Mouse (Mus musculus) ES-E14 (cell line): ENCODE results near the gene Chrne. TPM values are rescaled to one million over a fixed set of nuclear protein-coding genes. Genes with fewer than 3 reads are reported as not detected.

Experiments
- DNase-seq: peaks from one replicate; pipeline ENCODE4 v3.0.0-alpha.2; 2013; ENCODE audit warnings: low read depth, low spot score
- H3K27ac ChIP-seq: 2 replicates; pipeline ENCODE4 v1.5.1; 2012; ENCODE audit warnings: low read depth, mild to moderate bottlenecking, low read length, moderate library complexity, mixed read lengths; ENCODE audit not compliant: poor library complexity, insufficient read depth, severe bottlenecking
- H3K36me3 ChIP-seq: 2 replicates; pipeline ENCODE4 v1.6.1; 2012; ENCODE audit warnings: mild to moderate bottlenecking, low read length, moderate library complexity, mixed read lengths; ENCODE audit not compliant: control insufficient read depth, poor library complexity, insufficient read depth, severe bottlenecking
- H3K4me1 ChIP-seq, 2 experiments: fragments of 150-350 bp in 1 of 2; sonication (generic) in 1 of 2; 2 replicates each; pipeline ENCODE4 v1.6.1; 2012; ENCODE audit warnings: low read length in 2 of 2, mild to moderate bottlenecking in 1 of 2, mixed read lengths in 1 of 2; ENCODE audit not compliant: control insufficient read depth in 2 of 2, insufficient read depth in 2 of 2, poor library complexity in 1 of 2
- H3K4me3 ChIP-seq, 2 experiments: fragments of 150-350 bp in 1 of 2; sonication (generic) in 1 of 2; 2 replicates each; pipeline ENCODE4 v1.5.1; 2012; ENCODE audit warnings: low read length in 2 of 2, low read depth in 1 of 2, mild to moderate bottlenecking in 1 of 2, mixed read lengths in 1 of 2; ENCODE audit not compliant: insufficient read depth in 1 of 2, poor library complexity in 1 of 2, severe bottlenecking in 1 of 2
- H3K9ac ChIP-seq: 2 replicates; pipeline ENCODE4 v1.6.1; 2012; ENCODE audit warnings: low read depth, mild to moderate bottlenecking, low read length, mixed read lengths; ENCODE audit not compliant: poor library complexity, insufficient read depth, severe bottlenecking
- H3K9me3 ChIP-seq: fragments of 150-350 bp; sonication (generic); 2 replicates; pipeline ENCODE4 v1.6.1; 2012; ENCODE audit warnings: low read depth, mild to moderate bottlenecking, low read length; ENCODE audit not compliant: control insufficient read depth, insufficient read depth
- CHD2 ChIP-seq: IDR thresholded peaks from 2 replicates; pipeline ENCODE4 v1.6.1; 2014; ENCODE audit warnings: mild to moderate bottlenecking, low read depth, low read length, inconsistent platforms
- HCFC1 ChIP-seq: IDR thresholded peaks from 2 replicates; pipeline ENCODE4 v1.6.1; 2012; ENCODE audit warnings: low read length, inconsistent platforms, borderline replicate concordance; ENCODE audit not compliant: insufficient read depth
- MAFK ChIP-seq: IDR thresholded peaks from 2 replicates; pipeline ENCODE4 v1.6.1; 2014; ENCODE audit warnings: mild to moderate bottlenecking, low read depth, low read length, inconsistent platforms; ENCODE audit not compliant: insufficient read depth
- ZC3H11A ChIP-seq: IDR thresholded peaks from 2 replicates; pipeline ENCODE4 v1.6.1; 2012; ENCODE audit warnings: low read depth, mild to moderate bottlenecking, inconsistent platforms, low read length, borderline replicate concordance
- ZNF384 ChIP-seq: IDR thresholded peaks from 2 replicates; pipeline ENCODE4 v1.6.1; 2012; ENCODE audit warnings: low read depth, low read length, inconsistent platforms
- in situ Hi-C, 2 experiments: fragments of 600-800 bp; cut with MboI; formaldehyde crosslinking; loops; one replicate each; pipeline ENCODE4 v1.15.1; 2025; ENCODE audit warnings: low sequenced_read_pairs in 2 of 2, inconsistent platforms in 1 of 2; ENCODE audit not compliant: unreplicated experiment in 2 of 2
- total RNA-seq: library from RNA; depleted of rRNA; stranded (reverse); fragments of 300-350 nt; gene quantifications from 2 replicates; pipeline ENCODE4 v1.2.3, GENCODE M21; 2012

The Chrne gene
- total RNA-seq, 1 experiment, result not detected

GRCm38 (mm10) chr11:70591733-70592132 is 27.3 kb downstream of the Chrne start:
- in situ Hi-C loops, result no loop called here
- H3K4me3 ChIP-seq, result no peak overlapping the region

GRCm38 (mm10) chr11:70586954-70587353 is 32.1 kb downstream of the Chrne start:
- Histone ChIP-seq H3K27ac (no peak overlapping the region), H3K9me3 (no peaks in the 10 kb centered on the region), H3K4me3 (no peak overlapping the region), H3K36me3 (no peaks in the 10 kb centered on the region), H3K9ac (no peak overlapping the region), H3K4me1 (peaks cover 0 to 5% of the 10 kb centered on the region in 2 experiments; a peak in 1 of 4 replicates)
- no peak for TF ChIP-seq CHD2
- no peak for DNase-seq
- in situ Hi-C loops, result no loop called here

More at GRCm38 (mm10) chr11:70591733-70592132, 27.3 kb downstream of the Chrne start:
- H3K27ac ChIP-seq, result no peak overlapping the region
- no peak overlapping the region for H3K9ac ChIP-seq
- no peak for TF ChIP-seq ZC3H11A
- no peak for DNase-seq
- no peaks in the 10 kb centered on the region for H3K36me3 ChIP-seq
- peaks cover 0 to 2% of the 10 kb centered on the region in 2 experiments; a peak in 1 of 4 replicates for H3K4me1 ChIP-seq
- H3K9me3 ChIP-seq, result no peaks in the 10 kb centered on the region

GRCm38 (mm10) chr11:70586261-70586660 is 32.8 kb downstream of the Chrne start:
- Histone ChIP-seq H3K27ac (no peak overlapping the region), H3K9me3 (no peaks in the 10 kb centered on the region), H3K4me3 (no peak overlapping the region), H3K4me1 (peaks cover 0 to 5% of the 10 kb centered on the region in 2 experiments; a peak in 1 of 4 replicates), H3K9ac (no peak overlapping the region), H3K36me3 (no peaks in the 10 kb centered on the region)
- no peak for DNase-seq
- TF ChIP-seq CHD2 (no peak), ZC3H11A (no peak), ZNF384 (no peak), MAFK (no peak), HCFC1 (no peak)
- in situ Hi-C loops, result no loop called here

- H3K4me3 ChIP-seq, result peak overlapping the region in 1 of 2 experiments; percentile 22; a peak in 1 of 4 replicates
- in situ Hi-C loops, result no loop called here
These were observed 33.6 kb downstream of the Chrne start for GRCm38 (mm10) chr11:70585457-70585856.

GRCm38 (mm10) chr11:70583775-70584174 is 35.2 kb downstream of the Chrne start:
- Histone ChIP-seq H3K27ac (no peak overlapping the region), H3K9me3 (no peaks in the 10 kb centered on the region), H3K4me1 (peaks cover 0 to 18% of the 10 kb centered on the region in 2 experiments; a peak in 3 of 4 replicates), H3K9ac (no peak overlapping the region), H3K4me3 (no peak overlapping the region), H3K36me3 (peaks cover 3% of the 10 kb centered on the region; the same call in 1 of the 2 replicates)
- no peak for TF ChIP-seq ZNF384
- no peak for TF ChIP-seq HCFC1
- no peak for TF ChIP-seq ZC3H11A
- TF ChIP-seq MAFK, result no peak
- no peak for DNase-seq
- in situ Hi-C loops, result no loop called here

More at GRCm38 (mm10) chr11:70585457-70585856, 33.6 kb downstream of the Chrne start:
- no peak for TF ChIP-seq ZNF384
- no peak for TF ChIP-seq ZC3H11A
- TF ChIP-seq CHD2, result no peak
- no peak for TF ChIP-seq HCFC1
- no peak for TF ChIP-seq MAFK
- H3K27ac ChIP-seq, result no peak overlapping the region
- H3K36me3 ChIP-seq, result no peaks in the 10 kb centered on the region
- no peaks in the 10 kb centered on the region for H3K9me3 ChIP-seq
- DNase-seq, result no peak
- H3K4me1 ChIP-seq, result peaks cover 0 to 5% of the 10 kb centered on the region in 2 experiments; a peak in 1 of 4 replicates
- H3K9ac ChIP-seq, result peak overlapping the region; percentile 12; the same call in 1 of the 2 replicates
